Mouse (Mus musculus) embryonic facial prominence, embryonic 12.5 days (tissue): ENCODE data around the gene Cdc20b. TPM values are rescaled to one million over a fixed set of nuclear protein-coding genes. Genes with fewer than 3 reads are reported as not detected.

Experiments
- ATAC-seq: fragments of 200-750 bp; cut with Nextera tagmentation; 2 replicates; pipeline ENCODE4 v1.8.0; 2017; ENCODE audit not compliant: insufficient number of reproducible peaks, insufficient read depth, low FRiP score, low TSS enrichment
- H3K27ac ChIP-seq: fragments of 300-500 bp; sonication (generic); 2 replicates; pipeline ENCODE4 v1.5.1; 2016; ENCODE audit warnings: mild to moderate bottlenecking
- H3K27me3 ChIP-seq: fragments of 300-500 bp; sonication (generic); 2 replicates; pipeline ENCODE4 v1.6.1; 2016; ENCODE audit warnings: mild to moderate bottlenecking, moderate library complexity
- H3K36me3 ChIP-seq: fragments of 300-500 bp; sonication (generic); 2 replicates; pipeline ENCODE4 v1.6.1; 2016; ENCODE audit warnings: mild to moderate bottlenecking
- H3K4me1 ChIP-seq: fragments of 300-500 bp; sonication (generic); 2 replicates; pipeline ENCODE4 v1.6.1; 2016
- H3K4me2 ChIP-seq: fragments of 300-500 bp; sonication (generic); replicated peaks from 2 replicates; pipeline ENCODE4 v1.6.1; 2016; ENCODE audit warnings: mild to moderate bottlenecking, moderate library complexity
- H3K4me3 ChIP-seq: fragments of 300-500 bp; sonication (generic); 2 replicates; pipeline ENCODE4 v1.5.1; 2016; ENCODE audit warnings: mild to moderate bottlenecking
- H3K9ac ChIP-seq: fragments of 300-500 bp; sonication (generic); 2 replicates; pipeline ENCODE4 v1.6.1; 2016; ENCODE audit warnings: mild to moderate bottlenecking, moderate library complexity
- H3K9me3 ChIP-seq: fragments of 300-500 bp; sonication (generic); 2 replicates; pipeline ENCODE4 v1.6.1; 2016; ENCODE audit warnings: mild to moderate bottlenecking, moderate library complexity
- WGBS: fragments of 180-500 bp; shearing (Covaris S2); methylation state at CpG from one replicate; pipeline ENCODE4 v1.1.7; 2016; 5-methylcytosine and 5-hydroxymethylcytosine counted together
- polyA plus RNA-seq: library from polyadenylated mRNA; unstranded; fragments of >200 nt; fragmentation: Nextera tagmentation; extraction: Ambion mirVana; gene quantifications from 2 replicates; pipeline ENCODE4 v1.2.1, GENCODE M21; 2016

The Cdc20b gene
- polyA plus RNA-seq, 1 experiment from 2014 or later = not detected

- Histone ChIP-seq H3K27me3 (peaks cover 32% of the 10 kb centered on the region), H3K36me3 (no peaks in the 10 kb centered on the region), H3K4me2 (peak overlapping the region; percentile 92), H3K9me3 (no peaks in the 10 kb centered on the region), H3K27ac (peak overlapping the region; percentile 36; the same call in 1 of the 2 replicates), H3K4me3 (peak overlapping the region; percentile 53), H3K4me1 (0 out of 2 replicates have a peak, but pooled peaks cover 6% of the 10 kb centered on the region), H3K9ac (peak overlapping the region; percentile 61)
- peak; percentile 41; the same call in 1 of the 2 replicates for ATAC-seq
- 1% methylated on average over 40 of the region's 40 CpGs for WGBS
Observed at GRCm38 (mm10) chr13:113031792-113032571, 2.9 kb upstream of the Cdc20b start.

DNA sequence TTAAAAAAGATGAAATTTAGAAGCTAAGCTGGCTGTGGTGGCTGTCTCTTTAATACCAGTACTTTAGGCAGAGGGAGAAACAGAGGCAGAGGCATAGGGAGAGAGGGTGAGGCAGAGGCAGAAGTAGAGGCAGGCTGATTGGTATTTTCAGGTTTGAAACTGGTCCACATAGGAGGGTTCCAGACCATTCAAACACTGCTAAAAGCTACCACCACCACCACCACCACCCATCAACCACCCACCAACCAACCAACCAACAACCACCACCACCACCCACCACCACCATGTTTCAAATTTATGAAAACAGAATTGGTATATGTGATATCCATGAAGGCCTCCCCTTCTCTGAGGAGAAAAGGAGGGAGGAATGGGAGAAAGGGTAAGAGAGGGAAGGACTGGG, 2.1 kb upstream of the Cdc20b start:
- Histone ChIP-seq H3K9me3 (no peaks in the 10 kb centered on the region), H3K9ac (no peak overlapping the region)

DNA sequence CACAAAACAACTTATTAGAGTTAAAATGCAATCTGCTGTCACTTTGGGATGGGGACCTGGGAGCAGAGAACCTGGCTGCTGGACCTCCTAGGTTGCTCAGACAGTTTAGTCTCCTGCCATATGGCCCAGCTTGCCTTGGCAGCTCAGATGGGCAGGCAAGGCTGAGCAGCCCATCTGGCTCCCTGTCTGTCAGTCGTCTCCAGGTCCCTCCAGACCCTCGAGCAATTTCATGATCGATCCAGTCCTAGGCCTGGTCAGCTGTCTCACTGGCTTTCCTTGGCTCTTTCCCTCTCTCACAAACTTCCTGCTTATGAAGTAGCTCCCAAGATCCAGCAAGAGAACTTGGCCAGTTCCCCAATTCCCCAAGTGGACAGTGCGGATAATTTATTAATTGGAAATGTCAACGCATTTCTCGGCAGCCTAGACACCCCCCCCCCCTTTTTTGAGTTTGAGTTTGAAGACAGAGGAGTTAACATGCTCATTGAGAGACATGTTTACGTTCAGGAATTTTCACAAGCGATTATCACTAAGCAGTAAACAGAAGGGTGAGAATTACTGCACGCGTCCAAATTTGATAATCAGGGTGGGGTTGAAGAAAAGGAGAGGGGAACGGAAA, 532 bp upstream of the Cdc20b start:
- 2% methylated on average over 11 of the region's 11 CpGs for WGBS
- Histone ChIP-seq H3K27me3 (peaks cover 35% of the 10 kb centered on the region), H3K4me3 (peak overlapping the region; percentile 51), H3K36me3 (no peaks in the 10 kb centered on the region), H3K27ac (no peak overlapping the region), H3K4me1 (0 out of 2 replicates have a peak, but pooled peaks cover 6% of the 10 kb centered on the region), H3K4me2 (peak overlapping the region; percentile 95), H3K9ac (no peak overlapping the region), H3K9me3 (no peaks in the 10 kb centered on the region)
- ATAC-seq = no peak

More for the DNA sequence above, 2.1 kb upstream of the Cdc20b start:
- no peak overlapping the region for H3K27ac ChIP-seq
- peaks cover 35% of the 10 kb centered on the region for H3K27me3 ChIP-seq
- H3K4me1 ChIP-seq = 0 out of 2 replicates have a peak, but pooled peaks cover 6% of the 10 kb centered on the region
- no peak overlapping the region for H3K4me2 ChIP-seq
- no peak for ATAC-seq
- no peaks in the 10 kb centered on the region for H3K36me3 ChIP-seq
- no peak overlapping the region for H3K4me3 ChIP-seq

GRCm38 (mm10) chr13:113035852-113036251, 941 bp downstream of the Cdc20b start:
- H3K27ac ChIP-seq = no peak overlapping the region
- peak overlapping the region; percentile 95 for H3K4me2 ChIP-seq
- peaks cover 35% of the 10 kb centered on the region for H3K27me3 ChIP-seq
- H3K9ac ChIP-seq = no peak overlapping the region
- peak; percentile 85 for ATAC-seq
- H3K9me3 ChIP-seq = no peaks in the 10 kb centered on the region
- H3K4me3 ChIP-seq = peak overlapping the region; percentile 51
- H3K36me3 ChIP-seq = no peaks in the 10 kb centered on the region
- H3K4me1 ChIP-seq = 0 out of 2 replicates have a peak, but pooled peaks cover 6% of the 10 kb centered on the region
- WGBS = 0% methylated on average over 4 of the region's 4 CpGs

- peak overlapping the region; percentile 49; the same call in 1 of the 2 replicates for H3K9ac ChIP-seq
- H3K27me3 ChIP-seq = no peaks in the 10 kb centered on the region
- H3K4me2 ChIP-seq = peak overlapping the region; percentile 70
- peaks cover 21% of the 10 kb centered on the region for H3K36me3 ChIP-seq
- no peak overlapping the region for H3K27ac ChIP-seq
- H3K4me1 ChIP-seq = peaks cover 11% of the 10 kb centered on the region
- 49% methylated on average over 3 of the region's 3 CpGs for WGBS
- peak overlapping the region; percentile 59 for H3K4me3 ChIP-seq
- H3K9me3 ChIP-seq = no peaks in the 10 kb centered on the region
- ATAC-seq = no peak
Observed at GRCm38 (mm10) chr13:113044876-113045275, 10.0 kb downstream of the Cdc20b start.

DNA sequence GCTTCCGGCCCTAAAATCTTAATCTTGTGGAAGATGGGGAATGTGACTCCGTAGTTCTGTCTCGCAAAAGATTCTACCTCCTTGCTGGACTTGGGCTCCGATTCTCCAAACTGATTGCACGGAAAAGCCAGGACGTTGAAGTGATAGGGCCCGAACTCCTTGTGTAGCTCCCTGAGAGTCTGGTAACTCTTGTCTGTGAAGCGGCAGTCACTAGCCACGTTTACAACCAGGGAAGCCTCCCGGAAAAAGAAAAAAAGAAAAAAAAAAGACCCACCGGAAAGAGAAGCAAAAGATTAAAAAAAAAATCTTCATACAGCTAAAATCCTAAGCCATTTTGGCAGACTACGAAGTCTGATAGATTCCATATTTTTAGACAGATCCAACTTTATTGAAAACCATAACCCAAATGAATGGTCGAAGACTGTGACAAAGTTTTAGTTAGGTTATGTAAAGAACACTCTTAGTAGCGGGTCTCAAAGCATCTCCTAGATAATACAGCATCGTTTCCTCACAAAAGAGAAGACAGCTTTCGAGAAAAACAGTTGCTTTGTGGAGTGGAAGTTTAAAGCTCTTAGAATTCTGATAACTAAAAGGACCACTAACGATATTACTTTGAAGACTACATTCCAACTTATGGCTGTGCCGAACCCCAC, 10.7 kb downstream of the Cdc20b start:
- peaks cover 21% of the 10 kb centered on the region for H3K36me3 ChIP-seq
- peak overlapping the region; percentile 70 for H3K4me2 ChIP-seq
- no peaks in the 10 kb centered on the region for H3K27me3 ChIP-seq
- no peaks in the 10 kb centered on the region for H3K9me3 ChIP-seq
- H3K9ac ChIP-seq = peak overlapping the region; percentile 50
- H3K27ac ChIP-seq = peak overlapping the region; percentile 65
- peaks cover 11% of the 10 kb centered on the region for H3K4me1 ChIP-seq
- 15% methylated on average over 18 of the region's 18 CpGs for WGBS
- peak overlapping the region; percentile 59 for H3K4me3 ChIP-seq
- ATAC-seq = no peak

- peak; percentile 88 for ATAC-seq
- peak within 1 kb of the TSS; percentile 59 for H3K4me3 ChIP-seq
- H3K27ac ChIP-seq = peak within 1 kb of the TSS; percentile 65
- H3K27me3 ChIP-seq = no peaks in the 10 kb centered on the region
- WGBS = 6% methylated on average over 21 of the region's 21 CpGs
- H3K4me1 ChIP-seq = peaks cover 11% of the 10 kb centered on the region
- H3K36me3 ChIP-seq = peaks cover 21% of the 10 kb centered on the region
- no peaks in the 10 kb centered on the region for H3K9me3 ChIP-seq
- peak within 1 kb of the TSS; percentile 70 for H3K4me2 ChIP-seq
- peak within 1 kb of the TSS; percentile 50 for H3K9ac ChIP-seq
Observed at GRCm38 (mm10) chr13:113046211-113046883, 11.4 kb downstream of the Cdc20b start, which contains the start of gene Gpx8. Gene Gpx8 (minus strand): TSS chr13:113046410.

GRCm38 (mm10) chr13:113047018-113047417, 12.1 kb downstream of the Cdc20b start:
- Histone ChIP-seq H3K4me3 (no peak overlapping the region), H3K9me3 (no peaks in the 10 kb centered on the region), H3K27me3 (no peaks in the 10 kb centered on the region), H3K9ac (no peak overlapping the region), H3K36me3 (peaks cover 18% of the 10 kb centered on the region), H3K4me1 (peaks cover 11% of the 10 kb centered on the region), H3K4me2 (no peak overlapping the region), H3K27ac (no peak overlapping the region)
- ATAC-seq = peak; percentile 44

- H3K9me3 ChIP-seq = no peaks in the 10 kb centered on the region
- peaks cover 11% of the 10 kb centered on the region for H3K4me1 ChIP-seq
- H3K4me3 ChIP-seq = no peak overlapping the region
- 68% methylated on average over 3 of the region's 3 CpGs for WGBS
- no peak overlapping the region for H3K4me2 ChIP-seq
- no peaks in the 10 kb centered on the region for H3K27me3 ChIP-seq
- no peak for ATAC-seq
- peaks cover 11% of the 10 kb centered on the region for H3K36me3 ChIP-seq
- no peak overlapping the region for H3K27ac ChIP-seq
- no peak overlapping the region for H3K9ac ChIP-seq
Observed at GRCm38 (mm10) chr13:113047647-113048046, 12.7 kb downstream of the Cdc20b start.

GRCm38 (mm10) chr13:113054230-113054629, 19.3 kb downstream of the Cdc20b start:
- WGBS = 92% methylated on average over 8 of the region's 8 CpGs
- Histone ChIP-seq H3K9ac (no peak overlapping the region), H3K27me3 (no peaks in the 10 kb centered on the region)

DNA sequence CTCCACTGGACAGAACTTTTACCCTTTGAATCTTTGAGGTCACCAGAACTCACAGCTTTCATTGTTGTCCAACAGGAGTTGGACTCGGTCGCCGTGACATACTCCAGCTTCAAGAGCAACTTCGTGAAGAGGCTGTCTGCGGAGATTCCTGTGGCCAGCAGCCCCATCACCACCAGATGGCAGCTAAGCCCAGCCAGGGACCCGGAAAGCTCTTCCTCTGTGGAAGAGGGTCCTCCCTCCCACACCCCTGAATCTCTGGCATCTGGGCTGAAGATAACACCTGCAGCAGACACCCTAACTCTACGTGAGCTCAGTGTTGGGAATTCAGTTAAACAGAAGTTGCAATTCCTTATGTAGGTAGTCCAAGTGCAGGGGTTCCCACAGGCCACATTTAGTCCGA, 20.9 kb downstream of the Cdc20b start:
- no peak for ATAC-seq
- Histone ChIP-seq H3K27me3 (no peaks in the 10 kb centered on the region), H3K27ac (no peak overlapping the region), H3K4me3 (no peak overlapping the region), H3K9me3 (no peaks in the 10 kb centered on the region), H3K9ac (no peak overlapping the region), H3K4me2 (no peak overlapping the region), H3K36me3 (no peaks in the 10 kb centered on the region), H3K4me1 (no peaks in the 10 kb centered on the region)
- 46% methylated on average over 8 of the region's 8 CpGs for WGBS

More at GRCm38 (mm10) chr13:113054230-113054629, 19.3 kb downstream of the Cdc20b start:
- no peak for ATAC-seq
- Histone ChIP-seq H3K4me1 (no peaks in the 10 kb centered on the region), H3K27ac (no peak overlapping the region), H3K9me3 (no peaks in the 10 kb centered on the region), H3K4me3 (no peak overlapping the region), H3K36me3 (no peaks in the 10 kb centered on the region), H3K4me2 (no peak overlapping the region)
